Mouse (Mus musculus) erythroblast, embryonic 14.5 days (primary cell): ENCODE measurements around the gene Polr2h.

Experiments used
- GATA1 ChIP-seq: IDR thresholded peaks from 2 replicates; pipeline ENCODE4 v1.6.1; 2012; ENCODE audit warnings: low read length, inconsistent platforms, mixed read lengths
- TAL1 ChIP-seq: IDR thresholded peaks from 3 replicates; pipeline ENCODE4 v1.6.1; 2012; ENCODE audit warnings: low read length, inconsistent platforms, mixed read lengths

- TF ChIP-seq GATA1, result no peak
- no peak for TF ChIP-seq TAL1
These were observed 5.8 kb downstream of the Polr2h start for GRCm38 (mm10) chr16:20723247-20723646.
